Mouse (Mus musculus) spleen, adult 2 months (tissue): Measurements from ENCODE around the gene Gm16181.

ENCODE experiments used
- CTCF ChIP-seq: fragments of 200-500 bp; IDR thresholded peaks from 2 replicates; pipeline ENCODE4 v1.5.1; 2011; ENCODE audit warnings: mild to moderate bottlenecking, inconsistent platforms; ENCODE audit not compliant: insufficient read depth, insufficient read length, insufficient replicate concordance; ENCODE audit errors: extremely low read depth
- POLR2A ChIP-seq: fragments of 200-500 bp; IDR thresholded peaks from 2 replicates; pipeline ENCODE4 v1.6.1; 2011; ENCODE audit warnings: low read depth, low read length, inconsistent platforms

DNA sequence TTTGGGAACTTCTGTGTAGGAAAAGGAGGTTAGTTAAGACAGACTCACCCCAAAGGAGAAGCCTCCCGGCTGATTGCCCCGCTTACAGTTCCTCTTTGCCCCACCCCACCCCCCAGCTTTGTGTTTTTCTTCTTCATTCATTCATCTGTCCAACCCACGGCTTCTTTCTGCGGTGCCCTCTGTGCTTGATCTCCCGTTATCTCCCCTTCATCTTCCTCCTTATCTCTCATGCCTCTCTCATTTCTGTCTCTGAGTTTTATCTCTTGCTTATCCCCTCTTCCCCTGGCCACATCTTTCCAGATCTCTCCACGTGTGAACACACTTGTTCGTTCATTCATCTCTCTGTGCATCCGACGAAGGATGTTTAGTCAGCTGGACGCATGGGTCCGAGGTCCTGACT is 19.5 kb upstream of the Gm16181 start:
- no peak for TF ChIP-seq CTCF
- TF ChIP-seq POLR2A = no peak
